Mouse (Mus musculus): ENCODE data around the gene Gm20481. TPM values are rescaled to one million over a fixed set of nuclear protein-coding genes. Genes with fewer than 3 reads are reported as not detected.
"Not testable (repeated sequence)": the region's sequence is repeated elsewhere in the genome, so short reads cannot be mapped to it uniquely, and the experiment has no call there.

Gene Gm20481
- polyA plus RNA-seq, 1 experiment from 2014 or later: not detected

DNA sequence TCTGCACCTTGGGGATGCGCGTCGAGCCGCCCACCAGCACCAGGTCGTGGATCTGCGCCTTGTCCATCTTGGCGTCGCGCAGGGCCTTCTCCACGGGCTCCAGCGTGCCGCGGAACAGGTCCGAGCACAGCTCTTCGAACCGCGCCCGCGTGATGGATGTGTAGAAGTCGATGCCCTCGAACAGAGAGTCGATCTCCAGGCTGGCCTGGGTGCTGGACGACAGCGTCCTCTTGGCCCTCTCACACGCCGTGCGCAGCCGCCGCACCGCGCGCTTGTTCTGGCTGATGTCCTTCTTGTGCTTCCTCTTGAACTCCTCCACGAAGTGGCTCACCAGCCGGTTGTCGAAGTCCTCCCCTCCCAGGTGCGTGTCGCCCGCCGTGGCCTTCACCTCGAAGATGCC lies 11.7 kb upstream of the Gm20481 start:
- H3K79me2 ChIP-seq (ENCODE audit: inconsistent target); H3K27ac ChIP-seq; H3K36me3 ChIP-seq (ENCODE audit: inconsistent target); H3K4me3 ChIP-seq (ENCODE audit: inconsistent target): not testable (repeated sequence)
- 37% methylated on average over 2 of the region's 40 CpGs for WGBS (ENCODE audit: missing documents)

DNA sequence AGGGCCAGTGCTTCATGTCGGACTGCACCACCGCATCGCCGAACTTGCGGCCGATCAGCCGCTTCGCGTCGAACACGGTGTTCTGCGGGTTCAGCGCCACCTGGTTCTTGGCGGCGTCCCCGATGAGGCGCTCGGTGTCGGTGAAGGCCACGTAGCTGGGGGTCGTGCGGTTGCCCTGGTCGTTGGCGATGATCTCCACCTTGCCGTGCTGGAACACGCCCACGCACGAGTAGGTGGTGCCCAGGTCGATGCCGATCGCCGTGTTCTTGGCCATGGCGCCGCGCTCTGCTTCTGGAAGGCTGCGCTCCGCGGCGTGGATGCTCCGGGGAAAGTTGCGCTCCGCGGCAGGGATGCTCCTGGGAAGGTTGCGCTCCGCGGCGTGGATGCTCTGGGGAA lies 11.0 kb upstream of the Gm20481 start:
- H3K4me3 ChIP-seq (ENCODE audit: inconsistent target); H3K79me2 ChIP-seq (ENCODE audit: inconsistent target); H3K36me3 ChIP-seq (ENCODE audit: inconsistent target); H3K27ac ChIP-seq: not testable (repeated sequence)
- WGBS (ENCODE audit: missing documents): 4% methylated on average over 4 of the region's 47 CpGs

DNA sequence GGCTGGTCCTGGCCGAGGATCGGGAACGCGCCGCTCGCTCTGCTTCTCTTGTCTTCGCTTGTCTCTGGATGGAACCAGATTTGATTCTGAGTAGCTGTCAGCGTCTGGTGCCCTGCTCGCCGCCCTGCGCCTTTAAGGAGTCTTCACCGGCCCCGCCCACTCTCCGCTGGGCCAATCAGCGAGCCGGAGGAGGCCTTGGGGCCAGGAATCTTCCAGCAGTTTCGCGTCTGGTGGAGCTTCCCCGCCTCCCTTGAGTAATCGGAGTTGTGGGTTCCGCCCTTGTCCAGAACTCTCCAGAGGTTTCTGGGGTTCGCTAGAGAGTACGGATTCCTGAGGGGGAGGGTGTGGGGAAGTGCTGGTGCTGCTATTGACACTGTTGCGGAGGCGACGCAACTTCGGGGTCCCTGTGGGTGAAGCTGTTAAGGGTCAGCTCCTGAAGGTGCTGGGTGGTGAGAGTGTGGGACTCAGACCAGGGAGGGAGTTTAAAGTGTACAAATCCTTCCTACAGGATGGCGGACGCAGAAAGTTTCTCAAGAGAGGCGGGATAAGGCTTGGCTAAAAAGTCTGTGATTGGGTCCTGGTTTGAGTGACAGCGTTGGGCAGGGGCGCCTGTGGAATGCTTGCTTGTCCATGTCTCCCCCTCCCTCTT lies 10.5 kb upstream of the Gm20481 start, which contains the start of gene Hspa1b:
Gene Hspa1b (minus strand): TSS at position 109 of the 649 bp plus-strand sequence.
- H3K79me2 ChIP-seq (ENCODE audit: inconsistent target); H3K36me3 ChIP-seq (ENCODE audit: inconsistent target): not testable (repeated sequence)
- H3K4me3 ChIP-seq (ENCODE audit: inconsistent target): peak within 1 kb of the TSS; percentile 43
- WGBS (ENCODE audit: missing documents): 0% methylated on average over 19 of the region's 32 CpGs
- H3K27ac ChIP-seq: peak within 1 kb of the TSS; percentile 73

DNA sequence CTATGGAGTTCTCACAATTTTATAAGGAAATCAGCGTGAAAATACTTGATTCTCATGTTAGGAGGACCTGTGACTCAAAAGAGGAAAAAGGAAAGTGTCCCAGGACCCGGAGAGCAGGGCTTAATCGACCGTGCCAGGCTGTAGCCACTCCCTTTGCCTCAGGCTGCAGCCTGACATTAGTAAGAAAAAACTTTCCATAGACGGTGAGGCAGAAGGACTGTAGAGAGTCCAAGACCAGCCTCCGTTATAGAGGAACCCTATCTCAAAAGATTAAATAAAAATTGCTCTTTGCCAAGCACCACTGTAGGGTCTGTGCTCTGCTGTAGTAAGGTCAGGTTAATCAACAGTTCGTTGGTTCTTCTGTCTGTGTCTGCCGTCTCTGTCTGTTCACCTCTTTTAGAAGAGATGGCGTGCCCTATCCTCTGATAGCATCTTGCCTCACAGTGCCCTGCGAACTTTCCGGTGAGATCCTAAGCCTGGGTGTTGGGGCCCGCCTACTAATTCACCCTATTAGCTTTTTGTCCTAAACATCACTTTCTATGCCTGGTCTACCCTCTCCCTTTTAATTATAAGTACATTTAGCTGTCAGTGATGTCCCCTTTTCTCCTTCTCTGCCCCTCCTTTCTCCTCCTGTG lies 9.7 kb upstream of the Gm20481 start:
- WGBS (ENCODE audit: missing documents): 22% methylated on average over 12 of the region's 12 CpGs
- H3K4me3 ChIP-seq (ENCODE audit: inconsistent target): peak overlapping the region; percentile 43

GRCm38 (mm10) chr17:34960702-34961493 lies 8.8 kb upstream of the Gm20481 start:
- Histone ChIP-seq H3K4me3 (ENCODE audit: inconsistent target) (no peak overlapping the region), H3K79me2 (ENCODE audit: inconsistent target) (no peaks in the 10 kb centered on the region), H3K36me3 (ENCODE audit: inconsistent target) (no peaks in the 10 kb centered on the region), H3K27ac (no peak overlapping the region)

More for the DNA sequence above, 9.7 kb upstream of the Gm20481 start:
- Histone ChIP-seq H3K27ac (peak overlapping the region; percentile 73), H3K36me3 (ENCODE audit: inconsistent target) (no peaks in the 10 kb centered on the region), H3K79me2 (ENCODE audit: inconsistent target) (no peaks in the 10 kb centered on the region)

DNA sequence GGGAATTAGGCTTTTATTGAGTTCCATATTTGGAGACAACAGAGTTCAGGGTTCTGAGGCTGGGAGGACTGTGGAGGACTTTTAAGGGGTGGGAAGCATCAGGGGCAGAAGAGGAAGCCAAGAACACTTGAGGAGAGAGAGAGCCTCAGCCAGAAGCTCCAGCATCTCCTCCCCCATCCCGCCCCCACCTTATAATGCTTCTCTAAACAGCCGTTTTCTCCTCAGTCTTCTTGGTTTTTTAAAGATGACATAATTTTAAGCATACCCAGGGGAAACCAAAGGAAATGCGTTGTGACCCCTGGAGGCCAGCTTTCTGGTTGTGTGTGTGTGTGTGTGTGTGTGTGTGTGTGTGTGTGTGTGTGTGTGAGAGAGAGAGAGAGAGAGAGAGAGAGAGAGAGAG lies 7.6 kb upstream of the Gm20481 start:
- H3K27ac ChIP-seq: no peak overlapping the region
- no peaks in the 10 kb centered on the region for H3K36me3 ChIP-seq (ENCODE audit: inconsistent target)
- no peaks in the 10 kb centered on the region for H3K79me2 ChIP-seq (ENCODE audit: inconsistent target)
- H3K4me3 ChIP-seq (ENCODE audit: inconsistent target): no peak overlapping the region
- 38% methylated on average over 2 of the region's 3 CpGs for WGBS (ENCODE audit: missing documents)

DNA sequence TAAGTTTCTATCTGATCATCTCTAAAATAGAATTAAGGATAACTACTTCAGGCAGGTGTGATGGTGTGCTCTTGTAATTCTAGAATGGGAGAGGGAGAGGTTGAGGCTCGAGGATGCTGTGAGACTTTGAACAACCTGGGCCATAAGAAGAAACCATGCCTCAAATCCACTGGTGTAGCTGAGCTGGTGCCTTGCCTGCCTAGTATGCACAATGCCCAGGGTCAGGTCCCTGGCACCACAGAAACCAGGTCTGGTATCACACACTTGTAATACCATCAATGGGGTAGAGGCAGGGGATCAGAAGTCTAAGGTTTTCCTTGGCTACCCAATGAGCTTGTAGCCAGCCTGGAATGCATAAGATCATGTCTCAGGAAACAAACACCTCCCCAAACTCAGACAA lies 6.9 kb upstream of the Gm20481 start:
- Histone ChIP-seq H3K4me3 (ENCODE audit: inconsistent target) (no peak overlapping the region), H3K79me2 (ENCODE audit: inconsistent target) (no peaks in the 10 kb centered on the region), H3K27ac (no peak overlapping the region), H3K36me3 (ENCODE audit: inconsistent target) (no peaks in the 10 kb centered on the region)
- WGBS (ENCODE audit: missing documents): 91% methylated on average over 1 of the region's 1 CpGs

GRCm38 (mm10) chr17:34964640-34965049 lies 5.1 kb upstream of the Gm20481 start:
- Histone ChIP-seq H3K27ac (no peak overlapping the region), H3K79me2 (ENCODE audit: inconsistent target) (no peaks in the 10 kb centered on the region), H3K4me3 (ENCODE audit: inconsistent target) (no peak overlapping the region), H3K36me3 (ENCODE audit: inconsistent target) (no peaks in the 10 kb centered on the region)
- 33% methylated on average over 1 of the region's 1 CpGs for WGBS (ENCODE audit: missing documents)

GRCm38 (mm10) chr17:34965627-34966026 lies 4.1 kb upstream of the Gm20481 start:
- Histone ChIP-seq H3K79me2 (ENCODE audit: inconsistent target) (no peaks in the 10 kb centered on the region), H3K4me3 (ENCODE audit: inconsistent target) (no peak overlapping the region), H3K36me3 (ENCODE audit: inconsistent target) (no peaks in the 10 kb centered on the region), H3K27ac (no peak overlapping the region)
- 55% methylated on average over 5 of the region's 5 CpGs for WGBS (ENCODE audit: missing documents)

GRCm38 (mm10) chr17:34970850-34971249 lies 1.1 kb downstream of the Gm20481 start:
- not testable (repeated sequence) for H3K36me3 ChIP-seq (ENCODE audit: inconsistent target); H3K27ac ChIP-seq; H3K4me3 ChIP-seq (ENCODE audit: inconsistent target); H3K79me2 ChIP-seq (ENCODE audit: inconsistent target)
- no CpG with 5 or more reads among the region's 37 CpGs for WGBS (ENCODE audit: missing documents)

DNA sequence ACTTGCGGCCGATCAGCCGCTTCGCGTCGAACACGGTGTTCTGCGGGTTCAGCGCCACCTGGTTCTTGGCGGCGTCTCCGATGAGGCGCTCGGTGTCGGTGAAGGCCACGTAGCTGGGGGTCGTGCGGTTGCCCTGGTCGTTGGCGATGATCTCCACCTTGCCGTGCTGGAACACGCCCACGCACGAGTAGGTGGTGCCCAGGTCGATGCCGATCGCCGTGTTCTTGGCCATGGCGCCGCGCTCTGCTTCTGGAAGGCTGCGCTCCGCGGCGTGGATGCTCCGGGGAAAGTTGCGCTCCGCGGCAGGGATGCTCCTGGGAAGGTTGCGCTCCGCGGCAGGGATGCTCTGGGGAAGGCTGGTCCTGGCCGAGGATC lies 2.0 kb downstream of the Gm20481 start:
- WGBS (ENCODE audit: missing documents): 2% methylated on average over 7 of the region's 43 CpGs
- not testable (repeated sequence) for H3K27ac ChIP-seq; H3K79me2 ChIP-seq (ENCODE audit: inconsistent target); H3K36me3 ChIP-seq (ENCODE audit: inconsistent target); H3K4me3 ChIP-seq (ENCODE audit: inconsistent target)

GRCm38 (mm10) chr17:34972069-34972749 lies 2.5 kb downstream of the Gm20481 start, which contains the start of the genes Hspa1a and Hspa1l:
Gene Hspa1a, minus strand, starts transcription at chr17:34972156.
Gene Hspa1l, plus strand, starts transcription at chr17:34972703.
- not testable (repeated sequence) for H3K79me2 ChIP-seq (ENCODE audit: inconsistent target); H3K36me3 ChIP-seq (ENCODE audit: inconsistent target)
- Histone ChIP-seq H3K27ac (peak within 1 kb of the TSS; percentile 57), H3K4me3 (ENCODE audit: inconsistent target) (peak within 1 kb of the TSS; percentile 20; the same call in 1 of the 2 replicates)
- under 1% methylated on average over 21 of the region's 33 CpGs for WGBS (ENCODE audit: missing documents)

DNA sequence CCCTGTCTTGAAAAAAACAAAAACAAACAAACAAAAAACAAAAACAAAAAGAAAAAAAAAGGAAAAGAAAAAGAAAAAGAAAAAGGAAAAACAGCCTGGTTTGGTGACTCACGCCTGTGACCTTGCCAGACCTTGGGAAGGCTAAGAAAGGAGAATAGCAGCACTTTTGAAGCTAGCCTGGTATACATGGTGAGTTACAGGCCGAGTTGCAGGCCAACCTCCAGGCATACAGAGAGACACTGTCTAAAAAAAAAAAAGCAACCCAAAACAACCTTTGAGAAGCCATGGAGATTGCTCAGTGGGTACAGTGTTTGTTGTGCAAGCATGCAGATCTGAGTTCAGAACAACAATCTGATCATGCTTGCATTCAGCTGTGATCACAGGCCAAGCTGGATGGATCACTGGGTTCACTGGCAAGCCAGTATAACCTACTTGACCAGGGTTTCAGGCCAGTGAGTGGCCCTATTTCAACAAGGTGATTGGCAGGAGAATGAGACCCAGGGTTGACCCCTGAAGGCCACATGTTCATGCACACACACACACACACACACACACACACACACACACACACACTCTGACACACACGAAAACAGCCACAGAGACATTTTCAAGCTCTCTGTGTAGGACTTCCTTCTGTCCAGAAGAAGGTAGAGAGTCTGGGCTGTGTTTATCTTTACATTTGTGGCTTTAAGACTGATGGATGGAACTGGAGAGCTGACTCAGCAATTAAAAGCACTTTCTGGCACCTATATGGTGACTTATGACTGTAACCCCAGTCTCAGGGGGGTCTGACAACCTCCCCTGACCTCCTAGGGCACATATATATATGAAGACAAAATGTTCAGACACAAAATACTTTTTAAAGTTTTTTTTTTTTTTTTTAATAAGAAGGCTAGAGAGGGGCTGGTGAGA lies 6.1 kb downstream of the Gm20481 start:
- H3K4me3 ChIP-seq (ENCODE audit: inconsistent target): no peak overlapping the region
- 96% methylated on average over 3 of the region's 3 CpGs for WGBS (ENCODE audit: missing documents)
- no peaks in the 10 kb centered on the region for H3K36me3 ChIP-seq (ENCODE audit: inconsistent target)
- H3K27ac ChIP-seq: no peak overlapping the region
- H3K79me2 ChIP-seq (ENCODE audit: inconsistent target): no peaks in the 10 kb centered on the region

DNA sequence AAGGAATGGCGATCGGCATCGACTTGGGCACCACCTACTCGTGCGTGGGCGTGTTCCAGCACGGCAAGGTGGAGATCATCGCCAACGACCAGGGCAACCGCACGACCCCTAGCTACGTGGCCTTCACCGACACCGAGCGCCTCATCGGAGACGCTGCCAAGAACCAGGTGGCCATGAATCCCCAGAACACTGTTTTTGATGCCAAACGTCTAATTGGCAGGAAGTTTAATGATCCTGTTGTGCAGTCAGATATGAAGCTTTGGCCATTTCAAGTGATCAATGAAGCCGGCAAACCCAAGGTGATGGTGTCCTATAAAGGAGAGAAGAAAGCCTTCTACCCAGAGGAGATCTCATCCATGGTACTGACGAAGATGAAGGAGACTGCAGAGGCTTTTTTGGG lies 7.3 kb downstream of the Gm20481 start:
- 93% methylated on average over 20 of the region's 20 CpGs for WGBS (ENCODE audit: missing documents)

More for the DNA sequence above, 7.3 kb downstream of the Gm20481 start:
- H3K36me3 ChIP-seq (ENCODE audit: inconsistent target): no peaks in the 10 kb centered on the region
- H3K27ac ChIP-seq: no peak overlapping the region
- H3K4me3 ChIP-seq (ENCODE audit: inconsistent target): no peak overlapping the region
- no peaks in the 10 kb centered on the region for H3K79me2 ChIP-seq (ENCODE audit: inconsistent target)
